Comparison of ENCODE assay signal across 13 mouse cellular contexts in the genomic region with DNA sequence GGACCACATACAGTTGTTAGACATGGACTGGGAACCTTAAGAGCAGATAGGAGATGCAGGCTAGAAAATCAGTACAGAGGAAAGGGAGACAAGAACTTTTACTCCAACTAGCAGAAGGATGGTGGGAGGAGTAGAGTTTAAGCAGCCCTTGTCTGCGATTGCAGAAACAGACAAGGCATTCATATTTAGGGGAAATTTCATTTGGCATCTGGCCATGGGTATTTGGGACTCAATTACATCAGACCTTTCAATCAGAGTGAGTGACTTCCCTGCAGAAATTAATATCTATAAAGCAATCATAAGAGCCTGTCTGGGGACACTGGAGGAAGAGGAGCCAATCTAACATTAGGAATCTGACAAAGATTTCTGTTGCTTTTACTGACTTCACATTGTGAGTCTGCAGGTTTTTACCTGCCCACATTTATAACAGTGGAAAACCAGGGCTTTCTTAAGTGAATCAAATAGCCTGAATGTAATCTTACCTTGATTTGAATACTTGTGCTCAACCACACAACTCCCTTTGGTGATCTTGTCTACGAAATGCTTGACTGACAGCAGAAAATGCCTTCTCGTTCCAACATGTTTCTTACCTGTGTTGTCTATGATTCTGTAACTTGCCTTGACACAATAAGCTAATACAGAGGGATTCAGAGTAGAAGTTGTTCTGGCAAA.
"Had no signal": no experiment of that assay in that cellular context is flagged by ENCODE, and none has a peak within 500 bp of the region (broad histone marks: within the 10 kb centered on the region; RNA-seq: fewer than 3 reads in every experiment).

No protein-coding gene starts in this region.

- H3K4me3 ChIP-seq: limb, embryonic 15.5 days; liver, embryonic 12.5 days; megakaryocyte, embryonic 14.5 days; stomach, embryonic 15.5 days had no signal

- H3K27ac ChIP-seq: limb, embryonic 15.5 days; liver, embryonic 12.5 days; macrophage; stomach, embryonic 15.5 days had no signal

- H3K4me1 ChIP-seq: limb, embryonic 15.5 days; liver, embryonic 12.5 days; megakaryocyte, embryonic 14.5 days; stomach, embryonic 15.5 days had no signal

- H3K9ac ChIP-seq: limb, embryonic 15.5 days; liver, embryonic 12.5 days; lung, embryonic 14.5 days; stomach, embryonic 15.5 days had no signal

- ATAC-seq: intestine, postnatal 0 days; liver, embryonic 12.5 days had no signal

- H3K36me3 ChIP-seq: limb, embryonic 15.5 days; liver, embryonic 12.5 days; stomach, embryonic 15.5 days had no signal

- H3K4me2 ChIP-seq: limb, embryonic 15.5 days; liver, embryonic 12.5 days; lung, embryonic 14.5 days; midbrain, embryonic 11.5 days; stomach, embryonic 15.5 days had no signal

- DNase-seq: kidney, adult 8-10 months; kidney, postnatal 25 days; lung, embryonic 14.5 days; lung, postnatal 10 days; right cerebral cortex, postnatal 14 days; thymus, postnatal 36 days had no signal

- H3K9me3 ChIP-seq: limb, embryonic 15.5 days; liver, embryonic 12.5 days; stomach, embryonic 15.5 days had no signal

- H3K27me3 ChIP-seq: limb, embryonic 15.5 days; liver, embryonic 12.5 days; megakaryocyte, embryonic 14.5 days; stomach, embryonic 15.5 days had no signal
